ENCODE assay signal across 8 mouse cellular contexts in genomic region chr4:135876583-135877020, GRCm38 (mm10). TPM values are rescaled to one million over a fixed set of nuclear protein-coding genes. Genes with fewer than 3 reads are reported as not detected.
A peak's percentile ranks its signal among the peaks of the same experiment; 100 is the strongest.
DNase-seq lines count a peak whose midpoint lies in the region; ATAC-seq and TF ChIP-seq lines count a peak whose summit lies in the region.

No protein-coding gene starts in this region.

- H3K4me1 ChIP-seq in embryonic fibroblast, embryonic 13.5 days (ENCODE audit: control insufficient read depth, insufficient read depth, low read length): peaks cover 9% of the 10 kb centered on the region
- H3K4me1 ChIP-seq in midbrain, postnatal 0 days (ENCODE audit: insufficient read depth, low read length): peaks cover 14% of the 10 kb centered on the region; the same call in 1 of the 2 replicates

- peak overlapping the region; percentile 20 for H3K27ac ChIP-seq in embryonic fibroblast, embryonic 13.5 days (ENCODE audit: insufficient read depth, low read length)
- H3K27ac ChIP-seq in midbrain, postnatal 0 days (ENCODE audit: low read depth, low read length): peak overlapping the region; percentile 18; the same call in 1 of the 2 replicates

- peak; percentile 63 for DNase-seq in urinary bladder, postnatal 14 days (ENCODE audit: low spot score)
- DNase-seq in urinary bladder, adult 2 months (ENCODE audit: low spot score): no peak
- peak; percentile 91 to 95 for DNase-seq in heart, adult 9 months (ENCODE audit: low spot score in 2 of 2)
- peak; percentile 85 for DNase-seq in kidney, adult 9 months
- DNase-seq in liver: peak; percentile 66
- DNase-seq in midbrain, postnatal 0 days (ENCODE audit: low spot score): peak; percentile 66
- DNase-seq in spleen, postnatal 4 days (ENCODE audit: low spot score in 2 of 2): peak; percentile 75 to 84

- ATAC-seq in midbrain, postnatal 0 days (ENCODE audit: low FRiP score): 0 out of 2 replicates have a peak, but pooled peaks have one; percentile 15

- no peaks in the 10 kb centered on the region for H3K27me3 ChIP-seq in midbrain, postnatal 0 days (ENCODE audit: insufficient read depth, low read length)

- WGBS in midbrain, postnatal 0 days: 3% methylated on average over 16 of the region's 16 CpGs

- 0 out of 2 replicates have a peak overlapping the region, but pooled peaks have one; percentile 1 for H3K4me3 ChIP-seq in embryonic fibroblast, embryonic 13.5 days (ENCODE audit: insufficient read depth, low read length)
- H3K4me3 ChIP-seq in midbrain, postnatal 0 days (ENCODE audit: low read depth, low read length): peak overlapping the region; percentile 9

- no peak for TF ChIP-seq CTCF in embryonic fibroblast, embryonic 13.5 days (IDR thresholded peaks at IDR 0.05; ENCODE audit: borderline replicate concordance, insufficient read depth, low read length)
- TF ChIP-seq CTCF in midbrain, postnatal 0 days (IDR thresholded peaks at IDR 0.05): no peak

- H3K9me3 ChIP-seq in midbrain, postnatal 0 days (ENCODE audit: low read length): no peaks in the 10 kb centered on the region

- peak overlapping the region; percentile 45 for H3K4me2 ChIP-seq in midbrain, postnatal 0 days (ENCODE audit: low read depth, low read length, poor library complexity, severe bottlenecking)

- H3K9ac ChIP-seq in midbrain, postnatal 0 days (replicated peaks; ENCODE audit: low read length, poor library complexity, severe bottlenecking): 0 out of 2 replicates have a peak overlapping the region, but pooled peaks have one; percentile 44

- no peaks in the 10 kb centered on the region for H3K36me3 ChIP-seq in midbrain, postnatal 0 days (ENCODE audit: insufficient read depth, low read length)

- 0 out of 2 replicates have a peak, but pooled peaks have one; percentile 17 for TF ChIP-seq POLR2A in embryonic fibroblast, embryonic 13.5 days (IDR thresholded peaks at IDR 0.05; ENCODE audit: low read depth, low read length)

RNA-seq across cellular contexts. Expression of gene Pnrc2, which starts 3.0 kb away (rescaled TPM):
- 100 and 122 TPM in 2 replicates for polyA plus RNA-seq in urinary bladder, adult 2 months (2012; rRNA removed)
- polyA plus RNA-seq in embryonic fibroblast, embryonic 13.5 days (2011; ENCODE audit: insufficient read length, low read depth, missing spikeins): 127 and 164 TPM in 2 replicates
- 52.6 and 64.4 TPM in 2 replicates for total RNA-seq in midbrain, postnatal 0 days (2014; rRNA removed)
- polyA plus RNA-seq in midbrain, postnatal 0 days (2015; fragmentation: Nextera tagmentation; extraction: Ambion mirVana): 67.6 and 72.6 TPM in 2 replicates

RNA-seq across cellular contexts. Expression of gene Cnr2, which starts 18.6 kb away (rescaled TPM):
- 0.43 and 0.56 TPM in 2 replicates for polyA plus RNA-seq in urinary bladder, adult 2 months (2012; rRNA removed)
- not detected in 2 replicates for polyA plus RNA-seq in embryonic fibroblast, embryonic 13.5 days (2011; ENCODE audit: insufficient read length, low read depth, missing spikeins)
- total RNA-seq in midbrain, postnatal 0 days (2014; rRNA removed): 0.19 and 0.55 TPM in 2 replicates
- polyA plus RNA-seq in midbrain, postnatal 0 days (2015; fragmentation: Nextera tagmentation; extraction: Ambion mirVana): 0.04 and 0.17 TPM in 2 replicates

RNA-seq across cellular contexts. Expression of gene Srsf10, which starts 21.1 kb away (rescaled TPM):
- polyA plus RNA-seq in urinary bladder, adult 2 months (2012; rRNA removed): 50.8 and 61.7 TPM in 2 replicates
- polyA plus RNA-seq in embryonic fibroblast, embryonic 13.5 days (2011; ENCODE audit: insufficient read length, low read depth, missing spikeins): 177 and 193 TPM in 2 replicates
- 66.6 and 92.7 TPM in 2 replicates for total RNA-seq in midbrain, postnatal 0 days (2014; rRNA removed)
- 134 and 155 TPM in 2 replicates for polyA plus RNA-seq in midbrain, postnatal 0 days (2015; fragmentation: Nextera tagmentation; extraction: Ambion mirVana)

RNA-seq across cellular contexts. Expression of gene Fuca1, which starts 43.9 kb away (rescaled TPM):
- 75.9 and 84.2 TPM in 2 replicates for polyA plus RNA-seq in urinary bladder, adult 2 months (2012; rRNA removed)
- 90.2 and 92.2 TPM in 2 replicates for polyA plus RNA-seq in embryonic fibroblast, embryonic 13.5 days (2011; ENCODE audit: insufficient read length, low read depth, missing spikeins)
- total RNA-seq in midbrain, postnatal 0 days (2014; rRNA removed): 37.8 and 38.8 TPM in 2 replicates
- 92.7 and 93.7 TPM in 2 replicates for polyA plus RNA-seq in midbrain, postnatal 0 days (2015; fragmentation: Nextera tagmentation; extraction: Ambion mirVana)
